Mouse (Mus musculus) stomach, embryonic 15.5 days (tissue): ENCODE measurements around the gene Stat5b. TPM values are rescaled to one million over a fixed set of nuclear protein-coding genes. Genes with fewer than 3 reads are reported as not detected.
A peak's percentile ranks its signal among the peaks of the same experiment; 100 is the strongest.

Experiments
- ATAC-seq: fragments of 200-750 bp; cut with Nextera tagmentation; 2 replicates; pipeline ENCODE4 v1.8.0; 2017; ENCODE audit warnings: low read depth, moderate number of reproducible peaks, moderate TSS enrichment; ENCODE audit not compliant: insufficient read depth, low FRiP score
- H3K27ac ChIP-seq: fragments of 300-500 bp; sonication (generic); 2 replicates; pipeline ENCODE4 v1.5.1; 2015; ENCODE audit warnings: mild to moderate bottlenecking, inconsistent platforms
- H3K27me3 ChIP-seq: fragments of 300-500 bp; sonication (generic); replicated peaks from 2 replicates; pipeline ENCODE4 v1.6.1; 2015; ENCODE audit warnings: inconsistent platforms
- H3K36me3 ChIP-seq: fragments of 300-500 bp; sonication (generic); 2 replicates; pipeline ENCODE4 v1.6.1; 2015; ENCODE audit warnings: inconsistent platforms
- H3K4me1 ChIP-seq: fragments of 300-500 bp; sonication (generic); 2 replicates; pipeline ENCODE4 v1.6.1; 2015; ENCODE audit warnings: inconsistent platforms
- H3K4me2 ChIP-seq: fragments of 300-500 bp; sonication (generic); 2 replicates; pipeline ENCODE4 v1.6.1; 2015; ENCODE audit warnings: mild to moderate bottlenecking, inconsistent platforms
- H3K4me3 ChIP-seq: fragments of 300-500 bp; sonication (generic); replicated peaks from 2 replicates; pipeline ENCODE4 v1.5.1; 2015; ENCODE audit warnings: inconsistent platforms
- H3K9ac ChIP-seq: fragments of 300-500 bp; sonication (generic); 2 replicates; pipeline ENCODE4 v1.6.1; 2015; ENCODE audit warnings: inconsistent platforms
- H3K9me3 ChIP-seq: fragments of 300-500 bp; sonication (generic); 2 replicates; pipeline ENCODE4 v1.6.1; 2016; ENCODE audit warnings: inconsistent platforms
- WGBS: fragments of 180-500 bp; shearing (Covaris S2); methylation state at CpG from one replicate; pipeline ENCODE4 v1.1.7; 2015; 5-methylcytosine and 5-hydroxymethylcytosine counted together
- polyA plus RNA-seq: library from polyadenylated mRNA; unstranded; fragments of >200 nt; fragmentation: Nextera tagmentation; extraction: Ambion mirVana; gene quantifications from 2 replicates; pipeline ENCODE4 v1.2.1, GENCODE M21; 2015

The Stat5b gene
- polyA plus RNA-seq, 1 experiment from 2014 or later, result 27.5 TPM

- Histone ChIP-seq H3K9me3 (no peaks in the 10 kb centered on the region), H3K36me3 (no peaks in the 10 kb centered on the region), H3K4me3 (peak overlapping the region; percentile 100), H3K9ac (peak overlapping the region; percentile 97), H3K27me3 (no peaks in the 10 kb centered on the region), H3K4me1 (peaks cover 23% of the 10 kb centered on the region), H3K27ac (peak overlapping the region; percentile 61), H3K4me2 (peak overlapping the region; percentile 75)
- peak; percentile 29 for ATAC-seq
- 2% methylated on average over 13 of the region's 13 CpGs for WGBS
Observed at GRCm38 (mm10) chr11:100737105-100737733, 113.3 kb downstream of the Stat5b start.

GRCm38 (mm10) chr11:100736746-100737080 is 113.8 kb downstream of the Stat5b start:
- Histone ChIP-seq H3K36me3 (no peaks in the 10 kb centered on the region), H3K4me1 (peaks cover 23% of the 10 kb centered on the region), H3K9ac (0 out of 2 replicates have a peak overlapping the region, but pooled peaks have one; percentile 97), H3K27ac (peak overlapping the region; percentile 61; the same call in 1 of the 2 replicates), H3K4me2 (peak overlapping the region; percentile 75), H3K4me3 (peak overlapping the region; percentile 100), H3K27me3 (no peaks in the 10 kb centered on the region), H3K9me3 (no peaks in the 10 kb centered on the region)
- no peak for ATAC-seq
- WGBS, result 56% methylated on average over 4 of the region's 4 CpGs

DNA sequence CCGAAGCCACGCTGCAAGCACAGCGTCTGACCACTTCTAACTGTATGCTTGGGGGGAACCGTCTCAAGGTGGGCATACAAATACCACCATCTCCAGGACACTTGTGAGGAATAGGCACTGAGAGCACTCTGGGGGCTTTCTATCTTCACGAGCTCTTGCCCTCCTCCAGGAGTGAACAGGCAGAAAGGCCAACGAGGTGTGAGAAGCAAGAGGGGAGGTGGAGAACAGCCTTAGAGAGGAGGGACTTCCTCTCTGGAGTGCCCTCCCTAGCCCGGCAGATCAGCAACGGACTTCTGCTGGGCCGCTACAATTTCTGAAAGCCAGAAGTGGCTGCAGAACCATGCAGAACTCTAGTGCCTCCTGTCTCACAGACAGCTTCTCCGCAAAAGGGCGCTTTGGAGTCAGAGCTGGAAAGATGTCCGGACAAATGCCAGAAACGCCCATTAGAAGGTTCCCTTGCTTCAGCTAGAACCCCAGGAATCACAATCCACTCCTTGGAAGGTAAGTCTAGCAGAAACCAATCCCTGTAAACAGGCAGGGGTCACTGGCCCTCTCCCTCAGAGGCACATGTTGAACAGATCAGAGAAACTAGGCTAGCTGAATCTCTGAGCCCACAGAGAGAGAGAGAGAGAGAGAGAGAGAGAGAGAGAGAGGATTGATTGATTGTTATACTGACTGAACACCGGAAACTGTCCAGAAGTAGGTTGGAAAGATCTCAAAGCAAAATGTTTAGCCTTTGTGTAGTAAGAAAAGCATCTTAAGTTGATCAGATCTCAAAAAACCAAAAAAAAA is 114.4 kb downstream of the Stat5b start:
- H3K4me3 ChIP-seq, result peak overlapping the region; percentile 100
- peak overlapping the region; percentile 26; the same call in 1 of the 2 replicates for H3K27ac ChIP-seq
- no peaks in the 10 kb centered on the region for H3K36me3 ChIP-seq
- H3K9ac ChIP-seq, result no peak overlapping the region
- 65% methylated on average over 14 of the region's 14 CpGs for WGBS
- no peak for ATAC-seq
- peak overlapping the region; percentile 75 for H3K4me2 ChIP-seq
- no peaks in the 10 kb centered on the region for H3K27me3 ChIP-seq
- peaks cover 23% of the 10 kb centered on the region for H3K4me1 ChIP-seq
- H3K9me3 ChIP-seq, result no peaks in the 10 kb centered on the region

GRCm38 (mm10) chr11:100735134-100735865 is 115.2 kb downstream of the Stat5b start:
- H3K9ac ChIP-seq, result no peak overlapping the region
- no peak for ATAC-seq
- no peak overlapping the region for H3K27ac ChIP-seq
- peaks cover 23% of the 10 kb centered on the region for H3K4me1 ChIP-seq
- no peaks in the 10 kb centered on the region for H3K36me3 ChIP-seq
- peak overlapping the region; percentile 75 for H3K4me2 ChIP-seq
- no peaks in the 10 kb centered on the region for H3K27me3 ChIP-seq
- WGBS, result 88% methylated on average over 9 of the region's 9 CpGs
- H3K4me3 ChIP-seq, result peak overlapping the region; percentile 100
- no peaks in the 10 kb centered on the region for H3K9me3 ChIP-seq

Other genes with a start within 250 kb of the Stat5b start
- 57.3 and 57.6 TPM in 2 replicates for gene Nkiras2, start 231.5 kb downstream of the Stat5b start, polyA plus RNA-seq
- gene Dnajc7, start 230.6 kb downstream of the Stat5b start, polyA plus RNA-seq, result 213 and 214 TPM in 2 replicates
- gene Zfp385c, start 158.3 kb downstream of the Stat5b start, polyA plus RNA-seq, result 0.06 and 0.21 TPM in 2 replicates
- gene Dhx58, start 146.5 kb downstream of the Stat5b start, polyA plus RNA-seq, result 2.8 and 4.0 TPM in 2 replicates
- 47.3 and 50.6 TPM in 2 replicates for gene Kat2a, start 138.3 kb downstream of the Stat5b start, polyA plus RNA-seq
- gene Hspb9, start 136.9 kb downstream of the Stat5b start, polyA plus RNA-seq, result not detected in 2 replicates
- 24.5 and 25.5 TPM in 2 replicates for gene Rab5c, start 112.5 kb downstream of the Stat5b start, polyA plus RNA-seq
- gene Kcnh4, start 90.8 kb downstream of the Stat5b start, polyA plus RNA-seq, result 0.24 and 0.27 TPM in 2 replicates
- not detected in 2 replicates for gene Hcrt, start 87.8 kb downstream of the Stat5b start, polyA plus RNA-seq
- 5.5 and 7.3 TPM in 2 replicates for gene Ghdc, start 79.8 kb downstream of the Stat5b start, polyA plus RNA-seq
- gene Stat5a, start 8.6 kb upstream of the Stat5b start, polyA plus RNA-seq, result 8.5 and 9.5 TPM in 2 replicates
- gene Stat3, start 88.8 kb upstream of the Stat5b start, polyA plus RNA-seq, result 44.5 and 46.5 TPM in 2 replicates
- gene Cavin1, start 120.2 kb upstream of the Stat5b start, polyA plus RNA-seq, result 306 and 329 TPM in 2 replicates
- gene Atp6v0a1, start 158.7 kb upstream of the Stat5b start, polyA plus RNA-seq, result 36.6 and 39.7 TPM in 2 replicates
- gene Naglu, start 219.3 kb upstream of the Stat5b start, polyA plus RNA-seq, result 17.0 and 17.9 TPM in 2 replicates
- gene Hsd17b1, start 227.7 kb upstream of the Stat5b start, polyA plus RNA-seq, result 0.13 and 0.26 TPM in 2 replicates
- gene Coasy, start 231.8 kb upstream of the Stat5b start, polyA plus RNA-seq, result 38.5 and 41.5 TPM in 2 replicates
- 50.7 and 54.5 TPM in 2 replicates for gene Mlx, start 236.6 kb upstream of the Stat5b start, polyA plus RNA-seq
- 26.9 and 27.6 TPM in 2 replicates for gene Psmc3ip, start 244.7 kb upstream of the Stat5b start, polyA plus RNA-seq